Mouse (Mus musculus): ENCODE data around the gene Ezr. TPM values are rescaled to one million over a fixed set of nuclear protein-coding genes. Genes with fewer than 3 reads are reported as not detected.

Ezr gene
- polyA plus RNA-seq, 1 experiment from 2014 or later: 176 TPM

GRCm38 (mm10) chr17:6742083-6743038 is 40.2 kb downstream of the Ezr start:
- Histone ChIP-seq H3K4me1 (ENCODE audit: control insufficient read depth, insufficient read depth, low read length) (peaks cover 6% of the 10 kb centered on the region), H3K9ac (replicated peaks; ENCODE audit: low read depth, low read length) (no peak overlapping the region), H3K27me3 (ENCODE audit: control insufficient read depth, insufficient read depth, low read length) (no peaks in the 10 kb centered on the region), H3K9me3 (ENCODE audit: control insufficient read depth, low read depth, low read length) (no peaks in the 10 kb centered on the region), H3K36me3 (ENCODE audit: control insufficient read depth, insufficient read depth, low read length) (peaks cover 15% of the 10 kb centered on the region; the same call in 1 of the 2 replicates), H3K4me2 (replicated peaks; ENCODE audit: low read depth, low read length) (no peak overlapping the region), H3K4me3 (ENCODE audit: low read depth, low read length) (no peak overlapping the region), H3K27ac (ENCODE audit: low read length) (no peak overlapping the region)
- 0 out of 2 replicates have a peak, but pooled peaks have one; percentile 36 for ATAC-seq (ENCODE audit: insufficient number of reproducible peaks, insufficient read depth, low FRiP score, low read depth)
- WGBS: 71% methylated on average over 33 of the region's 33 CpGs

GRCm38 (mm10) chr17:6741271-6741670 is 41.3 kb downstream of the Ezr start:
- Histone ChIP-seq H3K4me1 (ENCODE audit: control insufficient read depth, insufficient read depth, low read length) (peaks cover 6% of the 10 kb centered on the region), H3K36me3 (ENCODE audit: control insufficient read depth, insufficient read depth, low read length) (peaks cover 15% of the 10 kb centered on the region; the same call in 1 of the 2 replicates)

GRCm38 (mm10) chr17:6740331-6741170 is 42.0 kb downstream of the Ezr start:
- H3K27ac ChIP-seq (ENCODE audit: low read length): no peak overlapping the region
- H3K4me2 ChIP-seq (replicated peaks; ENCODE audit: low read depth, low read length): no peak overlapping the region
- no peak overlapping the region for H3K9ac ChIP-seq (replicated peaks; ENCODE audit: low read depth, low read length)
- H3K4me1 ChIP-seq (ENCODE audit: control insufficient read depth, insufficient read depth, low read length): peaks cover 6% of the 10 kb centered on the region
- H3K27me3 ChIP-seq (ENCODE audit: control insufficient read depth, insufficient read depth, low read length): no peaks in the 10 kb centered on the region
- 90% methylated on average over 19 of the region's 19 CpGs for WGBS
- no peak for ATAC-seq (ENCODE audit: insufficient number of reproducible peaks, insufficient read depth, low FRiP score, low read depth)
- no peak overlapping the region for H3K4me3 ChIP-seq (ENCODE audit: low read depth, low read length)
- H3K9me3 ChIP-seq (ENCODE audit: control insufficient read depth, low read depth, low read length): no peaks in the 10 kb centered on the region
- peaks cover 15% of the 10 kb centered on the region; the same call in 1 of the 2 replicates for H3K36me3 ChIP-seq (ENCODE audit: control insufficient read depth, insufficient read depth, low read length)

More at GRCm38 (mm10) chr17:6741271-6741670, 41.3 kb downstream of the Ezr start:
- Histone ChIP-seq H3K9ac (replicated peaks; ENCODE audit: low read depth, low read length) (no peak overlapping the region), H3K27ac (ENCODE audit: low read length) (no peak overlapping the region), H3K4me3 (ENCODE audit: low read depth, low read length) (no peak overlapping the region), H3K9me3 (ENCODE audit: control insufficient read depth, low read depth, low read length) (no peaks in the 10 kb centered on the region), H3K27me3 (ENCODE audit: control insufficient read depth, insufficient read depth, low read length) (no peaks in the 10 kb centered on the region), H3K4me2 (replicated peaks; ENCODE audit: low read depth, low read length) (no peak overlapping the region)
- ATAC-seq (ENCODE audit: insufficient number of reproducible peaks, insufficient read depth, low FRiP score, low read depth): no peak
- 84% methylated on average over 12 of the region's 12 CpGs for WGBS

- Histone ChIP-seq H3K4me1 (ENCODE audit: control insufficient read depth, insufficient read depth, low read length) (peaks cover 6% of the 10 kb centered on the region), H3K9ac (replicated peaks; ENCODE audit: low read depth, low read length) (no peak overlapping the region), H3K36me3 (ENCODE audit: control insufficient read depth, insufficient read depth, low read length) (peaks cover 15% of the 10 kb centered on the region; the same call in 1 of the 2 replicates), H3K4me3 (ENCODE audit: low read depth, low read length) (no peak overlapping the region), H3K27ac (ENCODE audit: low read length) (no peak overlapping the region), H3K27me3 (ENCODE audit: control insufficient read depth, insufficient read depth, low read length) (no peaks in the 10 kb centered on the region), H3K9me3 (ENCODE audit: control insufficient read depth, low read depth, low read length) (no peaks in the 10 kb centered on the region), H3K4me2 (replicated peaks; ENCODE audit: low read depth, low read length) (no peak overlapping the region)
- ATAC-seq (ENCODE audit: insufficient number of reproducible peaks, insufficient read depth, low FRiP score, low read depth): no peak
- WGBS: 91% methylated on average over 15 of the region's 15 CpGs
Observed at GRCm38 (mm10) chr17:6739756-6740155, 42.8 kb downstream of the Ezr start.

- H3K27ac ChIP-seq (ENCODE audit: low read length): no peak overlapping the region
- H3K4me2 ChIP-seq (replicated peaks; ENCODE audit: low read depth, low read length): no peak overlapping the region
- H3K9me3 ChIP-seq (ENCODE audit: control insufficient read depth, low read depth, low read length): no peaks in the 10 kb centered on the region
- H3K27me3 ChIP-seq (ENCODE audit: control insufficient read depth, insufficient read depth, low read length): no peaks in the 10 kb centered on the region
- H3K9ac ChIP-seq (replicated peaks; ENCODE audit: low read depth, low read length): no peak overlapping the region
- 87% methylated on average over 13 of the region's 13 CpGs for WGBS
- H3K4me1 ChIP-seq (ENCODE audit: control insufficient read depth, insufficient read depth, low read length): peaks cover 6% of the 10 kb centered on the region
- ATAC-seq (ENCODE audit: insufficient number of reproducible peaks, insufficient read depth, low FRiP score, low read depth): no peak
- H3K36me3 ChIP-seq (ENCODE audit: control insufficient read depth, insufficient read depth, low read length): peaks cover 15% of the 10 kb centered on the region; the same call in 1 of the 2 replicates
- H3K4me3 ChIP-seq (ENCODE audit: low read depth, low read length): no peak overlapping the region
Observed at GRCm38 (mm10) chr17:6739266-6739665, 43.3 kb downstream of the Ezr start.

- Histone ChIP-seq H3K4me1 (ENCODE audit: control insufficient read depth, insufficient read depth, low read length) (peaks cover 6% of the 10 kb centered on the region), H3K9me3 (ENCODE audit: control insufficient read depth, low read depth, low read length) (no peaks in the 10 kb centered on the region), H3K4me3 (ENCODE audit: low read depth, low read length) (no peak overlapping the region), H3K4me2 (replicated peaks; ENCODE audit: low read depth, low read length) (no peak overlapping the region), H3K9ac (replicated peaks; ENCODE audit: low read depth, low read length) (no peak overlapping the region), H3K36me3 (ENCODE audit: control insufficient read depth, insufficient read depth, low read length) (peaks cover 15% of the 10 kb centered on the region; the same call in 1 of the 2 replicates), H3K27me3 (ENCODE audit: control insufficient read depth, insufficient read depth, low read length) (no peaks in the 10 kb centered on the region), H3K27ac (ENCODE audit: low read length) (no peak overlapping the region)
- 81% methylated on average over 7 of the region's 7 CpGs for WGBS
- ATAC-seq (ENCODE audit: insufficient number of reproducible peaks, insufficient read depth, low FRiP score, low read depth): no peak
Observed at GRCm38 (mm10) chr17:6738836-6739235, 43.7 kb downstream of the Ezr start.

GRCm38 (mm10) chr17:6737273-6737997 is 45.1 kb downstream of the Ezr start:
- Histone ChIP-seq H3K27me3 (ENCODE audit: control insufficient read depth, insufficient read depth, low read length) (no peaks in the 10 kb centered on the region), H3K4me2 (replicated peaks; ENCODE audit: low read depth, low read length) (no peak overlapping the region), H3K4me1 (ENCODE audit: control insufficient read depth, insufficient read depth, low read length) (peaks cover 4% of the 10 kb centered on the region; the same call in 1 of the 2 replicates), H3K27ac (ENCODE audit: low read length) (no peak overlapping the region), H3K9ac (replicated peaks; ENCODE audit: low read depth, low read length) (no peak overlapping the region), H3K4me3 (ENCODE audit: low read depth, low read length) (no peak overlapping the region), H3K36me3 (ENCODE audit: control insufficient read depth, insufficient read depth, low read length) (peaks cover 15% of the 10 kb centered on the region; the same call in 1 of the 2 replicates), H3K9me3 (ENCODE audit: control insufficient read depth, low read depth, low read length) (no peaks in the 10 kb centered on the region)
- no peak for ATAC-seq (ENCODE audit: insufficient number of reproducible peaks, insufficient read depth, low FRiP score, low read depth)
- WGBS: 79% methylated on average over 12 of the region's 12 CpGs
